Mouse (Mus musculus) retina, postnatal 1 day (tissue): ENCODE results near the gene Abcb4.

Experiments used
- DNase-seq: peaks from one replicate; pipeline ENCODE4 v3.0.0-alpha.2; 2012

Gene Abcb4

GRCm38 (mm10) chr5:8911567-8912198 is 18.2 kb downstream of the Abcb4 start:
- no peak for DNase-seq

- DNase-seq, result no peak
These were observed 22.9 kb downstream of the Abcb4 start for GRCm38 (mm10) chr5:8916400-8916799.

GRCm38 (mm10) chr5:8917069-8917468 is 23.6 kb downstream of the Abcb4 start:
- DNase-seq, result no peak

- DNase-seq, result no peak
These were observed 34.9 kb downstream of the Abcb4 start for GRCm38 (mm10) chr5:8928440-8928839.

GRCm38 (mm10) chr5:8937965-8938364 is 44.4 kb downstream of the Abcb4 start:
- DNase-seq, result no peak

- peak; percentile 31 for DNase-seq
These were observed 47.7 kb downstream of the Abcb4 start for GRCm38 (mm10) chr5:8941266-8941665.

GRCm38 (mm10) chr5:8943836-8944235 is 50.3 kb downstream of the Abcb4 start:
- DNase-seq, result no peak

GRCm38 (mm10) chr5:8947423-8948110 is 54.0 kb downstream of the Abcb4 start:
- DNase-seq, result peak; percentile 76

GRCm38 (mm10) chr5:8953660-8954059 is 60.1 kb downstream of the Abcb4 start:
- DNase-seq, result no peak

- DNase-seq, result no peak
These were observed 62.0 kb downstream of the Abcb4 start for GRCm38 (mm10) chr5:8955544-8955943.

- peak; percentile 24 for DNase-seq
These were observed 67.0 kb downstream of the Abcb4 start for GRCm38 (mm10) chr5:8960534-8960933.

GRCm38 (mm10) chr5:8964487-8964886 is 71.0 kb downstream of the Abcb4 start:
- no peak for DNase-seq

- no peak for DNase-seq
These were observed 77.2 kb downstream of the Abcb4 start for GRCm38 (mm10) chr5:8970694-8971093.

GRCm38 (mm10) chr5:8972355-8972754 is 78.8 kb downstream of the Abcb4 start:
- DNase-seq, result no peak

- DNase-seq, result no peak
These were observed 81.2 kb downstream of the Abcb4 start for GRCm38 (mm10) chr5:8974721-8975120.

- DNase-seq, result no peak
These were observed 92.0 kb downstream of the Abcb4 start for GRCm38 (mm10) chr5:8985470-8985869.

GRCm38 (mm10) chr5:8987925-8988324 is 94.4 kb downstream of the Abcb4 start:
- DNase-seq, result no peak

- DNase-seq, result no peak
These were observed 97.0 kb downstream of the Abcb4 start for GRCm38 (mm10) chr5:8990526-8990925.

GRCm38 (mm10) chr5:8991626-8992025 is 98.1 kb downstream of the Abcb4 start:
- DNase-seq, result peak; percentile 36

GRCm38 (mm10) chr5:8995966-8996685 is 102.6 kb downstream of the Abcb4 start:
- DNase-seq, result peak; percentile 26

- DNase-seq, result peak; percentile 98
These were observed 103.4 kb downstream of the Abcb4 start, which contains the start of gene Crot for GRCm38 (mm10) chr5:8996686-8997512. Gene Crot, minus strand, starts transcription at chr5:8997324.

GRCm38 (mm10) chr5:8997513-8997895 is 104.0 kb downstream of the Abcb4 start:
- DNase-seq, result no peak

- DNase-seq, result no peak
These were observed 105.6 kb downstream of the Abcb4 start for GRCm38 (mm10) chr5:8999108-8999507.
